Mouse (Mus musculus): ENCODE data around the gene Frmd4a.

- TF ChIP-seq CTCF (IDR thresholded peaks at IDR 0.05) (no peak), POLR2A (IDR thresholded peaks at IDR 0.05; ENCODE audit: insufficient read depth, low read depth, low read length) (no peak), EP300 (IDR thresholded peaks at IDR 0.05; ENCODE audit: insufficient read depth, low read depth, low read length) (no peak)
These were observed 410.9 kb downstream of the Frmd4a start for GRCm38 (mm10) chr2:4428407-4428855.
